Mouse (Mus musculus): Measurements from ENCODE around the gene Olfr641. TPM values are rescaled to one million over a fixed set of nuclear protein-coding genes. Genes with fewer than 3 reads are reported as not detected.

Gene Olfr641
- not detected for polyA plus RNA-seq (2017; shearing (Covaris generic))

GRCm38 (mm10) chr7:104035145-104035544 is at the start of gene Olfr641:
Olfr641 (plus strand) TSS chr7:104035445.

GRCm38 (mm10) chr7:103998446-103998845 is 36.8 kb upstream of the Olfr641 start, which contains the start of gene Olfr638:
Olfr638 (plus strand) TSS chr7:103998746.

GRCm38 (mm10) chr7:104017203-104017602 is 18.0 kb upstream of the Olfr641 start, which contains the start of gene Olfr639:
Olfr639 (minus strand) TSS chr7:104017303.

GRCm38 (mm10) chr7:104025473-104025872 is 9.8 kb upstream of the Olfr641 start, which contains the start of gene Olfr640:
Olfr640 (minus strand) TSS chr7:104025573.

GRCm38 (mm10) chr7:104052566-104052965 is 17.3 kb downstream of the Olfr641 start, which contains the start of gene Olfr642:
Olfr642 (minus strand) TSS chr7:104052666.

GRCm38 (mm10) chr7:104061345-104061744 is 26.1 kb downstream of the Olfr641 start, which contains the start of gene 4930516K23Rik:
4930516K23Rik (minus strand) TSS chr7:104061445.

GRCm38 (mm10) chr7:104071769-104072168 is 36.5 kb downstream of the Olfr641 start, which contains the start of gene Olfr644:
Olfr644 (minus strand) TSS chr7:104071869.

GRCm38 (mm10) chr7:104085365-104085764 is 50.1 kb downstream of the Olfr641 start, which contains the start of gene Olfr645:
Olfr645 (minus strand) TSS chr7:104085465.

Other genes starting within 250 kb of the Olfr641 start
- not detected for gene Olfr67, start 243.6 kb upstream of the Olfr641 start, polyA plus RNA-seq (2017; shearing (Covaris generic))
- not detected for gene Hbb-bt, start 221.4 kb upstream of the Olfr641 start, polyA plus RNA-seq (2017; shearing (Covaris generic))
- 1.6 TPM for gene Hbb-bs, start 207.3 kb upstream of the Olfr641 start, polyA plus RNA-seq (2017; shearing (Covaris generic))
- not detected for gene Hbb-bh2, start 194.9 kb upstream of the Olfr641 start, polyA plus RNA-seq (2017; shearing (Covaris generic))
- gene Hbb-bh1, start 192.3 kb upstream of the Olfr641 start, polyA plus RNA-seq (2017; shearing (Covaris generic)): not detected
- not detected for gene Hbb-y, start 182.2 kb upstream of the Olfr641 start, polyA plus RNA-seq (2017; shearing (Covaris generic))
- gene Olfr66, start 149.2 kb upstream of the Olfr641 start, polyA plus RNA-seq (2017; shearing (Covaris generic)): not detected
- not detected for gene Olfr64, start 141.0 kb upstream of the Olfr641 start, polyA plus RNA-seq (2017; shearing (Covaris generic))
- not detected for gene Olfr65, start 132.0 kb upstream of the Olfr641 start, polyA plus RNA-seq (2017; shearing (Covaris generic))
- gene Olfr631, start 106.6 kb upstream of the Olfr641 start, polyA plus RNA-seq (2017; shearing (Covaris generic)): not detected
- gene Olfr632, start 101.1 kb upstream of the Olfr641 start, polyA plus RNA-seq (2017; shearing (Covaris generic)): not detected
- gene Olfr633, start 91.0 kb upstream of the Olfr641 start, polyA plus RNA-seq (2017; shearing (Covaris generic)): not detected
- 0.06 TPM for gene Olfr635, start 64.3 kb upstream of the Olfr641 start, polyA plus RNA-seq (2017; shearing (Covaris generic))
- not detected for gene Olfr638, start 36.7 kb upstream of the Olfr641 start, polyA plus RNA-seq (2017; shearing (Covaris generic))
- gene Olfr639, start 18.1 kb upstream of the Olfr641 start, polyA plus RNA-seq (2017; shearing (Covaris generic)): not detected
- not detected for gene Olfr640, start 9.9 kb upstream of the Olfr641 start, polyA plus RNA-seq (2017; shearing (Covaris generic))
- gene Olfr642, start 17.2 kb downstream of the Olfr641 start, polyA plus RNA-seq (2017; shearing (Covaris generic)): not detected
- gene 4930516K23Rik, start 26.0 kb downstream of the Olfr641 start, polyA plus RNA-seq (2017; shearing (Covaris generic)): 0.25 TPM
- gene Olfr644, start 36.4 kb downstream of the Olfr641 start, polyA plus RNA-seq (2017; shearing (Covaris generic)): not detected
- not detected for gene Olfr645, start 50.0 kb downstream of the Olfr641 start, polyA plus RNA-seq (2017; shearing (Covaris generic))
- not detected for gene Olfr646, start 69.4 kb downstream of the Olfr641 start, polyA plus RNA-seq (2017; shearing (Covaris generic))
- not detected for gene Ubqln5, start 94.4 kb downstream of the Olfr641 start, polyA plus RNA-seq (2017; shearing (Covaris generic))
- not detected for gene Olfr643, start 102.0 kb downstream of the Olfr641 start, polyA plus RNA-seq (2017; shearing (Covaris generic))
- gene Ubqln3, start 107.8 kb downstream of the Olfr641 start, polyA plus RNA-seq (2017; shearing (Covaris generic)): not detected
- gene Ubqlnl, start 115.1 kb downstream of the Olfr641 start, polyA plus RNA-seq (2017; shearing (Covaris generic)): not detected
- not detected for gene Olfm5, start 129.4 kb downstream of the Olfr641 start, polyA plus RNA-seq (2017; shearing (Covaris generic))
- 0.17 TPM for gene Olfr648, start 147.9 kb downstream of the Olfr641 start, polyA plus RNA-seq (2017; shearing (Covaris generic))
- not detected for gene Olfr649, start 160.5 kb downstream of the Olfr641 start, polyA plus RNA-seq (2017; shearing (Covaris generic))
- gene Trim6, start 183.3 kb downstream of the Olfr641 start, polyA plus RNA-seq (2017; shearing (Covaris generic)): 2.8 TPM
- gene Trim34a, start 209.0 kb downstream of the Olfr641 start, polyA plus RNA-seq (2017; shearing (Covaris generic)): 27.7 TPM